Mouse (Mus musculus) midbrain, embryonic 13.5 days (tissue): ENCODE measurements at regions not wholly inside any gene's neighbourhood (a gene's known extent, or its start where the extent isn't known, plus 50 kb on each side); places are given as distances from the start of the nearest gene placed in this dataset.

Experiments
- ATAC-seq: fragments of 200-750 bp; cut with Nextera tagmentation; 2 replicates; pipeline ENCODE4 v1.8.0; 2017; ENCODE audit warnings: mild to moderate bottlenecking, moderate TSS enrichment, moderate library complexity
- H3K27ac ChIP-seq: fragments of 300-500 bp; sonication (generic); 2 replicates; pipeline ENCODE4 v1.5.1; 2015; ENCODE audit warnings: inconsistent platforms, mild to moderate bottlenecking, moderate library complexity
- H3K27me3 ChIP-seq: fragments of 300-500 bp; sonication (generic); 2 replicates; pipeline ENCODE4 v1.6.1; 2015; ENCODE audit warnings: mild to moderate bottlenecking, inconsistent platforms
- H3K36me3 ChIP-seq: fragments of 300-500 bp; sonication (generic); 2 replicates; pipeline ENCODE4 v1.6.1; 2015; ENCODE audit warnings: mild to moderate bottlenecking, inconsistent platforms
- H3K4me1 ChIP-seq: fragments of 300-500 bp; sonication (generic); replicated peaks from 2 replicates; pipeline ENCODE4 v1.6.1; 2015; ENCODE audit warnings: inconsistent platforms
- H3K4me2 ChIP-seq: fragments of 300-500 bp; sonication (generic); replicated peaks from 2 replicates; pipeline ENCODE4 v1.6.1; 2015; ENCODE audit warnings: moderate library complexity, mild to moderate bottlenecking, inconsistent platforms
- H3K4me3 ChIP-seq: fragments of 300-500 bp; sonication (generic); replicated peaks from 2 replicates; pipeline ENCODE4 v1.5.1; 2015; ENCODE audit warnings: mild to moderate bottlenecking, inconsistent platforms
- H3K9ac ChIP-seq: fragments of 300-500 bp; sonication (generic); replicated peaks from 2 replicates; pipeline ENCODE4 v1.6.1; 2015; ENCODE audit warnings: mild to moderate bottlenecking, inconsistent platforms
- H3K9me3 ChIP-seq: fragments of 300-500 bp; sonication (generic); 2 replicates; pipeline ENCODE4 v1.6.1; 2016; ENCODE audit warnings: mild to moderate bottlenecking, inconsistent platforms
- WGBS: fragments of 180-500 bp; shearing (Covaris S2); methylation state at CpG from one replicate; pipeline ENCODE4 v1.1.7; 2015; 5-methylcytosine and 5-hydroxymethylcytosine counted together

- no peak overlapping the region for H3K4me2 ChIP-seq
- no peak overlapping the region for H3K27ac ChIP-seq
- H3K27me3 ChIP-seq, result no peaks in the 10 kb centered on the region
- no peak overlapping the region for H3K9ac ChIP-seq
- ATAC-seq, result no peak
- no peaks in the 10 kb centered on the region for H3K36me3 ChIP-seq
- no peaks in the 10 kb centered on the region for H3K9me3 ChIP-seq
- H3K4me1 ChIP-seq, result no peaks in the 10 kb centered on the region
- no peak overlapping the region for H3K4me3 ChIP-seq
- 97% methylated on average over 3 of the region's 3 CpGs for WGBS
Measured at GRCm38 (mm10) chr10:20775731-20776429, 51.0 kb upstream of the Pde7b start.
